Mouse (Mus musculus) right cerebral cortex, postnatal 14 days (tissue): Measurements from ENCODE around the gene Prlhr.

Experiments used
- DNase-seq: peaks from one replicate; pipeline ENCODE4 v3.0.0; 2022

Gene Prlhr

GRCm38 (mm10) chr19:60468254-60468762 lies at the start of gene Prlhr:
TSS of gene Prlhr (minus strand) at chr19:60468304.
- DNase-seq, result no peak

DNA sequence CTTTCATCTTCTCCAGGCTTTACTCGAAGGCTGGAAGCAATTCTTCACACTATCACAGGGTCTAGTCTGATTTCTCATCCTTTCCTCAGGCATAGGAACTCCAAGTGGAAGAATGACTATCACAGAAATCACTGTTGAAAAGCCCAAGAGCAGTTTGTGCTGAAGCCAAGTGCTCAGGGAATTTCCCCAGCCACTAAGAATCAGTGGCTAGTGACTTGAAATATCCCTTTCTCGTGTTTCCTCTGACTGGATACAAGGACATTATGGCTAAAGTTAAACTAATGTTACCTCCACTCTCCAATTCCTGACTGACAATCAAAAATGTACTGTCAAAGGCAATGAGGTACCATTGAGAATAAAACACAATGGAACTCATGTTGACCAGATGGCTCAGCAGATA lies 47.0 kb upstream of the Prlhr start:
- DNase-seq, result no peak

- peak; percentile 20 for DNase-seq
These were observed 45.3 kb upstream of the Prlhr start for GRCm38 (mm10) chr19:60513431-60513830.

DNA sequence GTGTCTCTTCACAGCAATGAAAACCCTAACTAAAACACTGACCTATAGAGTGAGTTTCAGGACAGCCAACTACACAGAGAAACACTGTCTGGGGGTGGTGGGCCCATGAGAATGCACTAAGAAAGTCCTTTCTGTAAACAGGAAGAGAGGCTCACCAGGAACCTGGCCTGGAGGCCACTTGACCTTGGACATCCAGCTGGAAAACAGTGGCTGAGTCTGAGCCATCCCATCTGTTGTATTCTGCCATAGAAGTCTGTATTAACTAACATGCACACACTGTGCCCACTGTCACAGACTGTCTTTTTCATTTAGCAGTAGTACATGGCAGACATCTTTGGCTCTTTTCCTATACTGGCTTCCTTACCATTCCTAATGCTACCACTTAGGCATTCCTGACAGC lies 32.1 kb upstream of the Prlhr start:
- DNase-seq, result no peak

DNA sequence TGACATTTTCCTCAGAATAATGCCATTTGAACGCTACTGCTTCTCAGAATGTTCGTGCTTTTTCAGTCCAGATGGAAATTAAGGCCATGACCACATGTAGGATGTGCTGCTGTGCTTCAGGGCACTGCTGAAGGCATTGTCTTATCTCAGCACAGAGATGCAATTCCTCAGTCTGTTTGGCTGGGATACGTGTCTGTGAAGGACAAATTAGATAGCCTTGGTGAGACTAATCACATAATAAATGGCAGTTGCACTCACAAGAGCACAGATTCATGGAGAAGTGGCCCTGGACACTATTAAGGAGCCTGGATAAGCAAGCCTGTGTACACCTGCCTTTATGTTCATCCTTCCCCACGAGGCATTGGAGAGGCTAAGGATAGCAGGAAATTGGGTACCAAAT lies 29.1 kb upstream of the Prlhr start:
- DNase-seq, result no peak

GRCm38 (mm10) chr19:60495772-60496171 lies 27.7 kb upstream of the Prlhr start:
- DNase-seq, result no peak

- DNase-seq, result no peak
These were observed 21.5 kb upstream of the Prlhr start for GRCm38 (mm10) chr19:60489566-60489965.

DNA sequence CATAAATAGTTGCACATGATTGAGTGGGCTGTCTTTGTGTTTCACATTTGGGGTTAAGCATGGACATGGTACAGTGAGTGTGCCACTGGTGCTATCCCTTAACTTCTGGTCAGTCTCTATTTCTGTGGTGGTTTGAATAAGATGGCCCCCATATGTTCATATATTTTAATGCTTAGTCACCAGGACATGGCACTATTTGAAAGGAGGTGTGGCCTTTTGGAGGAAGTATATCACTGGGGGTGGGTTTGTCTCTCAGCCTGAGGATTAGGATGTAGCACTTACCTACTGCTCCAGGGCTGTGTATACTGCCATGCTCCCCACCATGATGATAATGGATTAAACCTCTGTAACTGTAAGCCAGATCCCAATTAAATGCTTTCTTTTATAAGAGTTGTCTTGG lies 17.2 kb upstream of the Prlhr start:
- DNase-seq, result no peak

- DNase-seq, result no peak
These were observed 10.8 kb upstream of the Prlhr start for GRCm38 (mm10) chr19:60478859-60479258.

DNA sequence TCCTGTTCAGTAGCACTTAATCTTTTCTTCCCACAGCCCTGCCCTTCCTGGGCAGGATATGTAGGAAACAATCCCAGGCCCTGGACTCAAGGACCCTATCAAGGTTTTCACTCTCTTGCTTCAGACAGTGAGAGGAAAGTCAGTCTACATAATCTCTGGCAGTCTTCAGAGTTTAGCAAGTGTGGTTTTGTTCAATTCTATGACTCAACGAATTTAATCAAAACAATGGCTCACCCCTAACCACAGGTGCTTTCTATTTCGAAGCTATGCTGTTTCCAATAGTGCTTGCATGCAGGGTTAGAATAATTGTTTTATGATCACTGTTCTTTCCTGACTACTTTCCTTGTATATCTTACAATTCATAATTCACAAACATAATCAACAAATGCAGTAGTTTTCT lies 9.7 kb upstream of the Prlhr start:
- no peak for DNase-seq

DNA sequence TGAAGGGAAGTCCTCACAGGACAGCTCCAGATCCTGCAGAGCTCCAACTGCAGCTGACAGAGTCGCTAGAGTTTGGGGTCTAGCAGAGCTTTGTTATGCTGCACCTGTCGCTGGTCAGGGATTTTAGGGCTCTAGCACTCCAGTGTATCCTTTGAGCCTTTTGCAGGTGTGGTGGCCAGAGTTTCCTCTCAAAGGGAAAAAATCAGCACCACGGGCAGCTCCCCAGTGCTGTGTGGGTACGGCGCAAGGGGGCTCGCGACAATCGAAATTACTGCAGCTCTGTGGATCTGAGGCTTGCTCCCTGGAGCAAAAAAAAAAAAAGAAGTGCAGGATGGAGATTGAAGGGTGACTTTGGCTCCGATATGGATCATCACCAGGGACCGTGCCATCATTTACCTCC lies 742 bp upstream of the Prlhr start:
- DNase-seq, result peak; percentile 13

DNA sequence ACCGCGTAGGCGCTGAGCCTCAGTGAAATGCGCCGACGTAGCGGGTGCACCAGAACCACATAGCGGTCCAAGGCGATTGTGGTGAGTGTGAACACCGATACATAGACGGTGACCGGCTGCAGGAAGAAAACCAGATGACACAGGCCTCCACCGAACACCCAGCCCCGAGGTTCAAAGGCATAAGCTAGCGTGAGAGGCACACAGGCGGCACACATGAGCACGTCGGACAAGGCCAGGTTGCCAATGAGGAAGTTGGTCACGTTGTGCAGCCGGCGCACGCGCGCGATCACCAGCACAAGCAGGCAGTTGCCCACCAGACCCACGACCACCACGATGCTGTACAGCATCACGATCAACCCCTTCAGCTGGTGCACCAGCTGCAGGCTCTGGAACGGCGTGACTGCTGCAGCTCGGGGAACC lies 506 bp downstream of the Prlhr start:
- no peak for DNase-seq

- peak; percentile 73 for DNase-seq
These were observed 1.0 kb downstream of the Prlhr start for GRCm38 (mm10) chr19:60466953-60467570.

- DNase-seq, result no peak
These were observed 2.4 kb downstream of the Prlhr start for GRCm38 (mm10) chr19:60465726-60466125.

GRCm38 (mm10) chr19:60463896-60464295 lies 4.2 kb downstream of the Prlhr start:
- DNase-seq, result peak; percentile 85

DNA sequence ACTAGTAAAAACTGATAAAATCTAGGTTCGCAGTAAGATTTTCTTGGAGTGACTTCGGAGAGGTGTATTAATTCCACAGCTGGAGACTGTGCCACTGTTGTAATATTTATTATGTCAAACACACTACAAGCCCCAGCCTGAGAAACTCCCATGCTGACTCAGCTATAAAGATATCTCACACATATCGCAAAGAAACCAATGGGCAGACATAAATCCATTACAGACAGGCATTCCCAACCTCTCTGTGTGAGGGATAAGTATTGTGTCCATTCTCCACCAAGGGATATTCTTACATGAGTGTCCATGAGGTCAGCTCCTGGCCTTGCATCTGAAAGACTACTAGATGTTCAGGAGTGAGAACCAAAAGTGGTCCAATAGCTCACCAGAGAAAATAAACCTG lies 4.7 kb downstream of the Prlhr start:
- no peak for DNase-seq

DNA sequence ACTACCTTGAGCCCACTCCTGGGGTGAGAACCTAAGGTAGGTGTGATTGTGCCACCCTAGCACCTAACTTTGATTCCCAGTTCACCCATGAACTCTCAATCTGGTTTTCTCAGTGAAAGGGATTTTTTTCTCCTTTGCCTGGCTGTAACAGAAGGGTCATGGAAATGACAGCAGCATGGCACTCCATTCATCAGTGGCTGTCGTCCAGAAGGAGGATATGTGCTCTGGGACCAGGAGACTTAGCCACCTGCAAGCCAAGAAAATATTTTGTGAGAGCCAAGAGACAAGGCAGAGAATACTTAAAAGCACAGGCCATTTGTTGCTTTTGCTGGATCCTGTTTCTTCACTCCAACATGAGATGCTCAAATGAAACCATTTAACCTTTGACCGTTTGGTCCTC lies 6.6 kb downstream of the Prlhr start:
- DNase-seq, result no peak

GRCm38 (mm10) chr19:60459680-60460079 lies 8.4 kb downstream of the Prlhr start:
- no peak for DNase-seq

- no peak for DNase-seq
These were observed 9.0 kb downstream of the Prlhr start for GRCm38 (mm10) chr19:60459071-60459470.

GRCm38 (mm10) chr19:60455791-60456190 lies 12.3 kb downstream of the Prlhr start:
- DNase-seq, result no peak

DNA sequence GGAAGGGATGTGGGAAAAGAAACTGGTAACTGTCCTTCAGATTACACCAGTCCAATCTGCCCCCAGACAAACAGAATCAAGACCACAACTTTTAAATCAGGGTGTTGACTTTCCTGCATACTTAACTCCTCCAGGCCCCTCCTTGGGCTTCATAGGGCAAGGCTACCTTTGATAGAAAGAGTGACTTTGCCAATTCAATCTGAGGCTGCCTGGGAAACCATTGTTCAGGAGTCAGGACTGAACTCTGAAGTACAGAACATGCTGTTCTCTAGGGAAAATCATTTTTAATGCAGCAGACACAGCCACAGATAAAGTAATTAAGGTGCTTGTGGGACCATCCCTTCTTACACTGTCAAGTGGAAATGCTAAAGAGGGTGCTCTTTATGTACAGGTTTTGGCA lies 27.6 kb downstream of the Prlhr start:
- DNase-seq, result no peak

DNA sequence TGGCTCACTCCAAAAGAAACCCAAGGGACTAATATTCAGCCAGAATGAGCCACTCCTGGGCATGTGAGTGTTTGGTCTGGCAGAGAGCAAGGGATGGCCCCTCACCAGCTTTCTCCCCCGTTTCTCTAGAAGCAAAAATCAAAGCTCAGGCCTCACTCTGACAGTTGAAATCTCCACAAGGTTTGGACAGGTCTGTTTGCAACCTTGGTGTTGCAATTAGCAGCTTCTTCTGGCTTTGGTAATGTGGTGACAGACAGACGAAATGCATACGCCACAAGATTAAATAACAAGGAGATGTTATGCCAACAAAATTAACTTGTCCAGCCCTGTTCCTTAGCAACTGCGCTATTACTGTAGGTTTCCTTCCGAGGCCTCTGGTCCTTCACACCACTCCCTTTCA lies 28.0 kb downstream of the Prlhr start:
- DNase-seq, result no peak

- DNase-seq, result peak; percentile 28
These were observed 30.4 kb downstream of the Prlhr start for GRCm38 (mm10) chr19:60437566-60438241.

DNA sequence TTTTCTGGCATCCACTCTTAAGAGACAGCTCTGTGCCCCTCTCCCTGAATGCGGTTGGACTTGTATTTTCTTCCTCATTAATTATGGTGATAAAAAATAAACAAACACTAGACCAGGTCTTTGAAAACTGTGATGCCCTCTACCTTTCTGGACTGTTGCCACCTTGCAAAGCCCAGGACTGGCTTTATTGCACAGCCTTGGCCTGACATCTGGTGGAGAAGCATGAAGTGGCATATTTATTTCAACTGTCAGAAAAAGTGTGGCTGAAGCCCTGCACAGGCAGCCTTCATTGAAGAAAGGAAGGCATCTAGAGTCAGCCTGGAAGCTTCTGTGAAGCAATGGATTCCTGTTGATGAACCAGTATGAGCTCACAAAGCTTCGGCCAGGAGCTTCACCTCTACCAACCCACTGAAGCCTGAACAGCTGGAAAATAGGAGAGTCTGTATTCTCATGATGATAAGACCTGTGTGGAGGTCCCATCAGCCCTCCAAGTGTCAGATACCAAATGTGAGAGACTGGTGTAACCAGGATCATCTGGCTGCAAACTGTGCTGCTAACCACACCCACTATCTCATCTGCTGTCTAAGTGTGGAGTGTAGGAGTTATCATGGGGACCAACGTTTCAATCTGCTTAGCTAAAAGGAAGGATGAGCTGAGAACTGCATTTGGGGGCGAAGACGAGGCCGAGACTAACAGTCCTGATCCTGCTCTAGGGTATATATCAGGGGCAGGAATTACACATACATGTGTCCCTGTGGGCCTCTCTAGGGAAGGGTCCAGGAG lies 35.6 kb downstream of the Prlhr start:
- no peak for DNase-seq
